Mouse (Mus musculus) layer of hippocampus, postnatal 14 days (tissue): Measurements from ENCODE around the gene Aldh3a2. TPM values are rescaled to one million over a fixed set of nuclear protein-coding genes. Genes with fewer than 3 reads are reported as not detected.

Experiments
- DNase-seq, 2 experiments: peaks; one replicate each; pipeline ENCODE4 v3.0.0; 2021 to 2022; ENCODE audit warnings: low spot score in 2 of 2, mixed read lengths in 1 of 2
- total RNA-seq, 2 experiments: library from RNA; stranded (reverse); gene quantifications; 2 replicates each; pipeline ENCODE4 v1.2.3; 2021

Aldh3a2 gene
- total RNA-seq, 2 experiments from 2014 or later, result 54.5 to 57.5 TPM

- no peak for DNase-seq
Observed at GRCm38 (mm10) chr11:61274421-61274820, 7.2 kb upstream of the Aldh3a2 start.

- no peak for DNase-seq
Observed at GRCm38 (mm10) chr11:61273928-61274327, 6.7 kb upstream of the Aldh3a2 start.

GRCm38 (mm10) chr11:61271612-61272011 is 4.3 kb upstream of the Aldh3a2 start:
- DNase-seq, result no peak

- no peak for DNase-seq
Observed at GRCm38 (mm10) chr11:61270406-61270805, 3.1 kb upstream of the Aldh3a2 start.

GRCm38 (mm10) chr11:61268626-61269349 is 1.5 kb upstream of the Aldh3a2 start:
- no peak for DNase-seq

- no peak for DNase-seq
Observed at GRCm38 (mm10) chr11:61263841-61264240, 3.4 kb downstream of the Aldh3a2 start.

- no peak for DNase-seq
Observed at GRCm38 (mm10) chr11:61262516-61262915, 4.7 kb downstream of the Aldh3a2 start.

- DNase-seq, result no peak
Observed at GRCm38 (mm10) chr11:61259106-61259505, 8.2 kb downstream of the Aldh3a2 start.

GRCm38 (mm10) chr11:61252807-61253206 is 14.5 kb downstream of the Aldh3a2 start:
- no peak for DNase-seq

GRCm38 (mm10) chr11:61251741-61252140 is 15.5 kb downstream of the Aldh3a2 start:
- no peak for DNase-seq

- DNase-seq, result no peak
Observed at GRCm38 (mm10) chr11:61244406-61244805, 22.9 kb downstream of the Aldh3a2 start.

GRCm38 (mm10) chr11:61236015-61236414 is 31.2 kb downstream of the Aldh3a2 start:
- no peak for DNase-seq

- no peak for DNase-seq
Observed at GRCm38 (mm10) chr11:61234174-61234573, 33.1 kb downstream of the Aldh3a2 start.

- DNase-seq, result peak; percentile 52 to 54
Observed at GRCm38 (mm10) chr11:61231329-61231728, 35.9 kb downstream of the Aldh3a2 start.

- DNase-seq, result no peak
Observed at GRCm38 (mm10) chr11:61228406-61228805, 38.9 kb downstream of the Aldh3a2 start.

- no peak for DNase-seq
Observed at GRCm38 (mm10) chr11:61227816-61228215, 39.4 kb downstream of the Aldh3a2 start.

GRCm38 (mm10) chr11:61225941-61226412 is 41.3 kb downstream of the Aldh3a2 start:
- DNase-seq, result peak; percentile 35 to 64

GRCm38 (mm10) chr11:61225511-61225910 is 41.8 kb downstream of the Aldh3a2 start:
- no peak for DNase-seq

GRCm38 (mm10) chr11:61224907-61225306 is 42.4 kb downstream of the Aldh3a2 start:
- no peak for DNase-seq

- no peak for DNase-seq
Observed at GRCm38 (mm10) chr11:61224234-61224744, 43.0 kb downstream of the Aldh3a2 start.

- DNase-seq, result no peak
Observed at GRCm38 (mm10) chr11:61222971-61223745, 44.1 kb downstream of the Aldh3a2 start.

GRCm38 (mm10) chr11:61222007-61222406 is 45.3 kb downstream of the Aldh3a2 start:
- no peak for DNase-seq
